ENCODE assay signal across 8 mouse cellular contexts in the genomic region with DNA sequence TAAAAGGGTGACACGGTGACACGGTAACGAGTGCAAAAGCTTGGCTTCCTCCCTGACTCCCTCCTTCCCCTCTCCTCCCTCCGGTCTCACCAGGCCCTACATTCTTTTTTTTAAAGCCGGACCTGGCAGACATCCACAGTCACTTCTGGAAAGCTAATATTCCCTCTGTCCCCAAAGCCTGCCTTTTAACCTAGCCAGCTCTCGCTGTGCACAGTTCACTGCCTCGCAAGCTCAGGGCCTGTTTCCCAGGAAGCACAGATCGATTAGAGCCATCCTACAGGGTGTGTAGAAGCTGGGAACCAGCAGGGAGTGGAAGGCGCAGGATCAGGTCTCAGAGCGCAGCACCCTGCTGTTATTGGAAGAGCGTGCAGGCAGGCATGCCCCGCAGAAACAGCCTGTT.
A peak's percentile ranks its signal among the peaks of the same experiment; 100 is the strongest.
DNase-seq lines count a peak whose midpoint lies in the region; ATAC-seq and TF ChIP-seq lines count a peak whose summit lies in the region.

No protein-coding gene starts in this region.

- no peak for TF ChIP-seq EP300 in heart, postnatal 0 days (IDR thresholded peaks at IDR 0.05; ENCODE audit: low read depth)

- no peak for TF ChIP-seq CTCF in heart, postnatal 0 days (IDR thresholded peaks at IDR 0.05; ENCODE audit: low read depth)

- H3K36me3 ChIP-seq in forebrain, embryonic 11.5 days (ENCODE audit: control insufficient read depth, insufficient read depth, low read length) = no peaks in the 10 kb centered on the region
- H3K36me3 ChIP-seq in heart, postnatal 0 days (replicated peaks; ENCODE audit: control insufficient read depth, insufficient read depth, low read length) = 0 out of 2 replicates have a peak, but pooled peaks cover 3% of the 10 kb centered on the region
- H3K36me3 ChIP-seq in midbrain, embryonic 14.5 days (ENCODE audit: control insufficient read depth, insufficient read depth, low read length) = no peaks in the 10 kb centered on the region

- H3K4me1 ChIP-seq in forebrain, embryonic 11.5 days (replicated peaks; ENCODE audit: control insufficient read depth, insufficient read depth, low read length) = peaks cover 4% of the 10 kb centered on the region; the same call in 1 of the 2 replicates
- peaks cover 22% of the 10 kb centered on the region for H3K4me1 ChIP-seq in heart, postnatal 0 days (ENCODE audit: control insufficient read depth, insufficient read depth)
- H3K4me1 ChIP-seq in midbrain, embryonic 14.5 days (ENCODE audit: control insufficient read depth, insufficient read depth, low read length) = peaks cover 10% of the 10 kb centered on the region

- no peak overlapping the region for H3K27ac ChIP-seq in forebrain, embryonic 11.5 days (ENCODE audit: low read depth, low read length)
- peak overlapping the region; percentile 70 for H3K27ac ChIP-seq in heart, postnatal 0 days (ENCODE audit: low read depth)
- 0 out of 2 replicates have a peak overlapping the region, but pooled peaks have one; percentile 45 for H3K27ac ChIP-seq in midbrain, embryonic 14.5 days (replicated peaks; ENCODE audit: low read depth, low read length)

- WGBS in forebrain, embryonic 11.5 days = 7% methylated on average over 12 of the region's 12 CpGs
- WGBS in heart, postnatal 0 days = 11% methylated on average over 12 of the region's 12 CpGs
- 2% methylated on average over 12 of the region's 12 CpGs for WGBS in midbrain, embryonic 14.5 days

- no peak overlapping the region for H3K4me3 ChIP-seq in forebrain, embryonic 11.5 days (ENCODE audit: low read depth, low read length)
- H3K4me3 ChIP-seq in heart, postnatal 0 days (ENCODE audit: low read depth, low read length) = no peak overlapping the region
- H3K4me3 ChIP-seq in midbrain, embryonic 14.5 days (replicated peaks; ENCODE audit: low read depth, low read length) = no peak overlapping the region

- 0 out of 2 replicates have a peak overlapping the region, but pooled peaks have one; percentile 9 for H3K9ac ChIP-seq in forebrain, embryonic 11.5 days (ENCODE audit: low read length)
- H3K9ac ChIP-seq in heart, postnatal 0 days (replicated peaks; ENCODE audit: low read depth, low read length) = no peak overlapping the region
- 0 out of 2 replicates have a peak overlapping the region, but pooled peaks have one; percentile 27 for H3K9ac ChIP-seq in midbrain, embryonic 14.5 days (replicated peaks; ENCODE audit: low read length)

- no peak for ATAC-seq in forebrain, embryonic 11.5 days (replicated peaks; ENCODE audit: low FRiP score)
- peak; percentile 54; the same call in 1 of the 2 replicates for ATAC-seq in heart, postnatal 0 days (ENCODE audit: insufficient read depth, low read depth)
- no peak for ATAC-seq in midbrain, embryonic 14.5 days (ENCODE audit: low FRiP score, low TSS enrichment)

- H3K27me3 ChIP-seq in forebrain, embryonic 11.5 days (ENCODE audit: control insufficient read depth, insufficient read depth, low read length) = no peaks in the 10 kb centered on the region
- no peaks in the 10 kb centered on the region for H3K27me3 ChIP-seq in heart, postnatal 0 days (ENCODE audit: control insufficient read depth, insufficient read depth, low read length)
- H3K27me3 ChIP-seq in midbrain, embryonic 14.5 days (ENCODE audit: control insufficient read depth, insufficient read depth, low read length) = no peaks in the 10 kb centered on the region

- no peaks in the 10 kb centered on the region for H3K9me3 ChIP-seq in forebrain, embryonic 11.5 days (ENCODE audit: control insufficient read depth, low read length)
- no peaks in the 10 kb centered on the region for H3K9me3 ChIP-seq in heart, postnatal 0 days (replicated peaks; ENCODE audit: control insufficient read depth, low read length)
- H3K9me3 ChIP-seq in midbrain, embryonic 14.5 days (ENCODE audit: control insufficient read depth, low read length) = no peaks in the 10 kb centered on the region

- DNase-seq in urinary bladder, postnatal 14 days (ENCODE audit: low spot score) = peak; percentile 28
- no peak for DNase-seq in urinary bladder, postnatal 10 days (ENCODE audit: low spot score)
- no peak for DNase-seq in forebrain, embryonic 11.5 days (ENCODE audit: low spot score)
- peak; percentile 66 for DNase-seq in heart, postnatal 0 days (ENCODE audit: low spot score)
- DNase-seq in kidney, postnatal 25 days = peak; percentile 80 to 81
- peak; percentile 62 for DNase-seq in midbrain, embryonic 14.5 days
- no peak for DNase-seq in frontal cortex, postnatal 10 days (ENCODE audit: low spot score in 2 of 2)
- no peak for DNase-seq in spleen, postnatal 36 days (ENCODE audit: low spot score in 2 of 2)

- H3K4me2 ChIP-seq in forebrain, embryonic 11.5 days (ENCODE audit: low read depth, low read length, severe bottlenecking) = no peak overlapping the region
- H3K4me2 ChIP-seq in heart, postnatal 0 days (ENCODE audit: low read depth, low read length) = peak overlapping the region; percentile 11
- peak overlapping the region; percentile 17; the same call in 1 of the 2 replicates for H3K4me2 ChIP-seq in midbrain, embryonic 14.5 days (ENCODE audit: low read length)

Comparison
In these comparisons a context has a peak if more than half of its experiments do, and no peak if none do; other contexts are left out.
1. DNase-seq: peak in urinary bladder, postnatal 14 days (single experiment), heart, postnatal 0 days (single experiment), kidney, postnatal 25 days (2 of 2) and midbrain, embryonic 14.5 days (single experiment); none in urinary bladder, postnatal 10 days (single experiment), forebrain, embryonic 11.5 days (single experiment), frontal cortex, postnatal 10 days (0 of 2) and spleen, postnatal 36 days (0 of 2).